Mouse (Mus musculus) liver, postnatal 0 days (tissue): ENCODE results near the gene Rasgrf1.

Experiments
- CTCF ChIP-seq: sonication (generic); IDR thresholded peaks from 2 replicates; pipeline ENCODE4 v1.5.1; 2016; ENCODE audit warnings: antibody characterized with exemption, low read depth
- EP300 ChIP-seq: IDR thresholded peaks from 2 replicates; pipeline ENCODE4 v1.6.1; 2016; ENCODE audit warnings: antibody characterized with exemption, low read depth, mild to moderate bottlenecking

DNA sequence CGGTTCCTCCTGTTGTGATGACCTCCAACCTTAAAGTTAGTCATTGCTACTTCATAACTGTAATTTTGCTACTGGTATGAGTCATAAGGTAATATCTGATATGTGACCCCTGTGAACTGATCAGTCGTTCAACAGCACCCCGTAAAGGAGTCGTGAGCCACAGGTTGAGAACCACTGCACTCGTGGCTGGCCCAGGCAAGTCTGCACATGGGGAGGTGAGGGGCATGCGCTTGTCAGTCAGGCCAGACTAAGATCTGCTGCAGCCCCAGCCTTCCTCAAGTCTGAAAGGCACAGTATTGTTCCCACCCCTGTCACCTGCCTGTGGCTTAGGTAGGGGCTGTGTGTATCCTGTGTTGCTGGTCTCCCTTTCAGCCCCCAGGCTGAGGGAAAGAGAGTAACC lies 159.1 kb downstream of the Rasgrf1 start:
- TF ChIP-seq EP300 (no peak), CTCF (no peak)
